Mouse (Mus musculus) cerebellum, adult 2 months (tissue): ENCODE measurements around the gene Olfr695. TPM values are rescaled to one million over a fixed set of nuclear protein-coding genes. Genes with fewer than 3 reads are reported as not detected.
"Not testable (repeated sequence)": the region's sequence is repeated elsewhere in the genome, so short reads cannot be mapped to it uniquely, and the experiment has no call there.

Experiments used
- DNase-seq, 2 experiments: peaks; one replicate each; pipeline ENCODE4 v3.0.0; 2021
- H3K27ac ChIP-seq: fragments of 200-500 bp; 2 replicates; pipeline ENCODE4 v1.5.1; 2012; ENCODE audit warnings: low read length, control low read depth, inconsistent platforms; ENCODE audit not compliant: insufficient read depth
- H3K27me3 ChIP-seq: fragments of 200-500 bp; 2 replicates; pipeline ENCODE4 v1.6.1; 2012; ENCODE audit warnings: inconsistent platforms, mild to moderate bottlenecking, low read length, moderate library complexity; ENCODE audit not compliant: control insufficient read depth, insufficient read depth
- H3K4me1 ChIP-seq: fragments of 200-500 bp; 2 replicates; pipeline ENCODE4 v1.6.1; 2011; ENCODE audit warnings: low read length; ENCODE audit not compliant: control insufficient read depth, insufficient read depth
- H3K4me3 ChIP-seq: fragments of 200-500 bp; replicated peaks from 2 replicates; pipeline ENCODE3; 2011; ENCODE audit warnings: mild to moderate bottlenecking, low read depth, low read length, control low read depth; ENCODE audit not compliant: insufficient read depth
- CTCF ChIP-seq: fragments of 200-500 bp; IDR thresholded peaks from 2 replicates; pipeline ENCODE4 v1.5.1; 2011; ENCODE audit warnings: low read depth, mild to moderate bottlenecking, control low read depth, low read length, moderate library complexity, borderline replicate concordance; ENCODE audit not compliant: insufficient read depth
- POLR2A ChIP-seq: fragments of 200-500 bp; IDR thresholded peaks from 2 replicates; pipeline ENCODE4 v1.6.1; 2011; ENCODE audit warnings: low read length, control low read depth, borderline replicate concordance; ENCODE audit not compliant: insufficient read depth
- WGBS: fragments of 180-500 bp; shearing (Covaris S2); methylation state at CpG from one replicate; pipeline ENCODE4 v1.1.7; 2018; 5-methylcytosine and 5-hydroxymethylcytosine counted together
- polyA plus RNA-seq: library from polyadenylated mRNA; depleted of rRNA; stranded (reverse); fragments of >200 nt; gene quantifications from 2 replicates; pipeline ENCODE4 v1.2.3, GENCODE M21; 2012; rRNA removed

Gene Olfr695
- polyA plus RNA-seq, 1 experiment: not detected

DNA sequence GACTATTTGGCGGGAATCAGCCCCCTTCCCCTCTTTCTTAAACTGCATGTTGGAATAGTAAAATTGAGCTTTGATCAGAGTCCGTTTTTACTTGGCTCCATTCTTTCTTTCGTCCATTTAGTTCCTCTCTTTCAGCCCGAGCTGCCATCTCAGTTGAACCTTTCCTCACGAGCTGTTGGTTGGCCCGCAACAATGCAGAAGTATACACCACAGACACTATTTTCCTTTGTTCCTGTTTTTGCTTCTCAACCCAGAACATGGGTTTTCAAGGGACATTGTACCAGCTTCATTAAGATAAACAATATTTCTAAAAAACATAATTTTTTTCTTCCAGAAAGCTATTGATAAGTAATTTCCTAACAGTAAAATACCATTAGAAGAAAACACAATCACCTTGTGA is 4.7 kb downstream of the Olfr695 start:
- no peak for TF ChIP-seq CTCF
- no peak for TF ChIP-seq POLR2A
- H3K27me3 ChIP-seq: no peaks in the 10 kb centered on the region
- 86% methylated on average over 6 of the region's 6 CpGs for WGBS
- no peak overlapping the region for H3K4me3 ChIP-seq
- no peak for DNase-seq
- H3K4me1 ChIP-seq: no peaks in the 10 kb centered on the region
- H3K27ac ChIP-seq: no peak overlapping the region

DNA sequence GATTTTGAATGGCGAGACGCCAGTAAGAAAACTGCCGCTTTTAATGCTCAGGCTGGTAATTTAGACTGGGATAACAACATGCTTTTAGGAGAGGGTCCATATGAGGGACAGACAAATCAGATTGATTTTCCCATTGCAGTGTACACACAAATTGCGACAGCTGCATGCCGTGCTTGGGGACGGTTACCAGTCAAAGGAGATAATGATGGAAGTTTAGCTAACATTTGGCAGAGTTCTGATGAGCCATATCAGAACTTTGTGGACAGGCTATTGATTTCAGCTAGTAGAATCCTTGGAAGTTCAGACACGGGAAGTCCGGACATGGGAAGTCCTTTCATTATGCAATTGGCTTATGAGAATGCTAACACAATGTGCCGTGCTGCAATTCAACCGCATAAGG is 8.5 kb downstream of the Olfr695 start:
- DNase-seq, H3K4me3 ChIP-seq, H3K27me3 ChIP-seq, H3K4me1 ChIP-seq, H3K27ac ChIP-seq: not testable (repeated sequence)
- WGBS: 87% methylated on average over 10 of the region's 10 CpGs

DNA sequence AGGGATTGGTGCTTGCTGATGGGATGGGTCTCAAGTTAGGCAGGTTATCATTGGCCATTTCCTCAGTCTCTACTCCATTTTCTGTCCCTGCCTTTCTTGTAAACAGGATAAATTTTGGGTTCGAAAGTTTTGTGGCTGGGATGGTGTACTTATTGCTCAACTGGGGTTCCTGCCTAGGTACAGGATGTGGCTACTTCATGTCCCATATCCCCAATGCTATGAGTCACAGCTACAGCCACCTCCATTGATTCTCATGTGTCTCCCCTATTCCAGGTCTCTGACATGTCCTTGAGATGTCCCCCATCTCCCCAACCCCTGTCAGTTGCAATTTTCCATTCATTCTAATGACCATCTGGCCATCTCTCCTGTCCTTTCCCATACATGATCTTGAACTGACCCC is 19.3 kb downstream of the Olfr695 start:
- WGBS: 71% methylated on average over 1 of the region's 1 CpGs
- H3K4me3 ChIP-seq: no peak overlapping the region
- TF ChIP-seq CTCF: no peak
- no peak for TF ChIP-seq POLR2A
- DNase-seq: no peak
- no peaks in the 10 kb centered on the region for H3K27me3 ChIP-seq
- H3K4me1 ChIP-seq: no peaks in the 10 kb centered on the region
- H3K27ac ChIP-seq: no peak overlapping the region

DNA sequence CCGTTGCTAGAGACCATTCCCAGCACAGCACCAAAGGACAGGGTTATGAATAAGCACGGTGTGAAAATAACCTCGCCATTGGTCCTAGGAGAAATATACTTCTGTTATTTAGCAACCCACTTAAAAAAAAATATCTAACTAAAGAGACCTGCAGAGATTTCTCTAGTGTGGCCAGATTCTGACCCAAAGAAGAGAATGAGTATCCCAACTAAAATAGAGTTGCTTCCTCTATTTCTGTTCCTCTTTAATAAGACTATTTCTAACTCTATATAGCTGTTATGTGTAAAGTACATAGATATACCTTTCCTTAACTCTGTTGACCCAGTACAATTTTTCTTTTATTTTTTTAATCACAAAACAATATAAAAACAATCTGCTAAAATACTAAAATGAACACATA is 23.2 kb downstream of the Olfr695 start:
- Histone ChIP-seq H3K4me1 (no peaks in the 10 kb centered on the region), H3K4me3 (no peak overlapping the region), H3K27me3 (no peaks in the 10 kb centered on the region), H3K27ac (no peak overlapping the region)
- WGBS: 83% methylated on average over 3 of the region's 3 CpGs
- no peak for TF ChIP-seq CTCF
- TF ChIP-seq POLR2A: no peak
- DNase-seq: no peak

DNA sequence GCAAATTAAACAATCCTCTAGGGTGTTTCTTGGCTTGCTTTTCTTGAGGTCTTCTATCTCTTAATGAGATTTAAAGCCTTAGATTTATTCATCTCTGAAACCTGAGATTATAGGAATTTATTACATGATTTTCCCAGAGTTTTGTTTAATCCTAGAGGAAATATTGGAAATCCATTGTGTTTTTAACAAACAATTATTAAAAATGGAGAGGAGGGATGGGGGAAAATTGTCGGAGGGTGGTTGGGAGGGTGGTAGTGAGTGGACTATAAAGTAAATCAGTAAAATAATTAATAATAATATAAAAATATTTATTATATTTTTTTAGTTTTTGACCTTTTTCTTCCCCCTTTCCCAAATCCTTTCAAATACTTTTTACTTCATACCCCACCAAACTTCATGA is 24.5 kb downstream of the Olfr695 start, which contains the start of gene Olfr694:
Olfr694 (minus strand) TSS at position 101 of the 400 bp plus-strand sequence.
- H3K27ac ChIP-seq: no peak within 1 kb of the TSS
- no peak within 1 kb of the TSS for H3K4me3 ChIP-seq
- H3K27me3 ChIP-seq: no peaks in the 10 kb centered on the region
- WGBS: 92% methylated on average over 1 of the region's 1 CpGs
- no peaks in the 10 kb centered on the region for H3K4me1 ChIP-seq
- TF ChIP-seq CTCF: no peak
- no peak for TF ChIP-seq POLR2A
- DNase-seq: no peak

DNA sequence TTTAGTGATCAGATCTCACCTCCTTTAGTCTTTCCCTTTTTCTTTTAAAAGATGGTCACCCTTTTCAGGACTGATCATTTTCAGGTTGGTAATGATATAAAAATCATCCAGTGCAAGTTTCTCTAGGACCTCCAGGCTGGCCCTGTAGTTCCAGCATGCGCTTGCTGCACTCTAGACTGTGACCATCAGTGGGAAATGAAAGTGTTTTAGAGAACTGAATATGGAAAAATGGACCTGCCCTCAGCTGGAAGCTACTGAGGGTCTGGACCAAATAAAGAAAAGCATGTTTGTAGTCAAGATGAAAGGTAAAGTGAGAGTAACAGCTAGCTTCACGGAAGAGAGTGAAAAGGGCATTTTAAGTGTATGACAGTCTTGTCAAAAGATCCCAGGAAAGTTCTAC is 30.8 kb downstream of the Olfr695 start:
- no peak for DNase-seq
- Histone ChIP-seq H3K4me3 (no peak overlapping the region), H3K27ac (no peak overlapping the region), H3K4me1 (no peaks in the 10 kb centered on the region), H3K27me3 (no peaks in the 10 kb centered on the region)
- no peak for TF ChIP-seq POLR2A
- no peak for TF ChIP-seq CTCF
- 83% methylated on average over 2 of the region's 2 CpGs for WGBS

DNA sequence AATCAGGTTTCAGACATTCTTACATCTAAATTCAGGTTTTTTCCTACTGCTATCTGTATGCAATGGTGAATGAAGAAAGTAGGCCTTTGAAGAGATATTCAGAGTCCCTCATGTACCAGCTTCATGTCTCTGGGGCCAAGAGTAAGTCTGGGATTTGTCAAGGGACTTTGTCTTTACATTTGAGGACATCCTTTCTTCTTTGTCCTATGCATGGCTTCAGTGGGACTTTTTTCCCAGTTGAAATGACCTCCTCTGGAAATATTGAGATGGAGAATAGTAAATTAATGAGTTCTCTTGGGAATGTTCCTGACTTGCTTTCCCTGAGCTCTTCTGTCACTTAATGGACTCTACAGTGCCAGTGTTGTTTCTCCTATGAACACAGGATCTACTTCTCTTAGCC is 35.7 kb downstream of the Olfr695 start, which contains the start of gene Olfr693:
Olfr693 (minus strand) TSS at position 101 of the 400 bp plus-strand sequence.
- no peak for DNase-seq
- TF ChIP-seq CTCF: no peak
- no peak for TF ChIP-seq POLR2A
- no peak within 1 kb of the TSS for H3K27ac ChIP-seq

More for the DNA sequence above, 35.7 kb downstream of the Olfr695 start, which contains the start of gene Olfr693:
- Histone ChIP-seq H3K4me1 (no peaks in the 10 kb centered on the region), H3K4me3 (no peak within 1 kb of the TSS), H3K27me3 (no peaks in the 10 kb centered on the region)

Other genes with a start within 250 kb of the Olfr695 start
- not detected in 2 replicates for gene Olfr693, start 35.8 kb downstream of the Olfr695 start, polyA plus RNA-seq
- gene Olfr694, start 24.6 kb downstream of the Olfr695 start, polyA plus RNA-seq: not detected in 2 replicates
- gene Olfr697, start 26.0 kb upstream of the Olfr695 start, polyA plus RNA-seq: not detected in 2 replicates
- not detected in 2 replicates for gene Olfr698, start 39.0 kb upstream of the Olfr695 start, polyA plus RNA-seq
- gene Olfr699, start 76.8 kb upstream of the Olfr695 start, polyA plus RNA-seq: not detected in 2 replicates
- not detected in 2 replicates for gene Olfr700, start 92.4 kb upstream of the Olfr695 start, polyA plus RNA-seq
- not detected in 2 replicates for gene Olfr701, start 97.7 kb upstream of the Olfr695 start, polyA plus RNA-seq
- gene Olfr702, start 117.5 kb upstream of the Olfr695 start, polyA plus RNA-seq: not detected in 2 replicates
- gene Olfr703, start 127.0 kb upstream of the Olfr695 start, polyA plus RNA-seq: not detected in 2 replicates
- not detected in 2 replicates for gene Olfr704, start 146.8 kb upstream of the Olfr695 start, polyA plus RNA-seq
- not detected in 2 replicates for gene Olfr705, start 160.5 kb upstream of the Olfr695 start, polyA plus RNA-seq
- not detected in 2 replicates for gene Olfr706, start 171.8 kb upstream of the Olfr695 start, polyA plus RNA-seq
- not detected in 2 replicates for gene Olfr707, start 184.8 kb upstream of the Olfr695 start, polyA plus RNA-seq
- not detected in 2 replicates for gene Olfr1532-ps1, start 191.6 kb upstream of the Olfr695 start, polyA plus RNA-seq
- gene Olfr709-ps1, start 215.8 kb upstream of the Olfr695 start, polyA plus RNA-seq: not detected in 2 replicates
- gene Olfr710, start 231.9 kb upstream of the Olfr695 start, polyA plus RNA-seq: not detected in 2 replicates
- not detected in 2 replicates for gene Olfr6, start 247.5 kb upstream of the Olfr695 start, polyA plus RNA-seq